Mouse (Mus musculus) small intestine, adult 2 months (tissue): ENCODE measurements around the gene Olfr78.

Source experiments
- CTCF ChIP-seq: fragments of 200-500 bp; IDR thresholded peaks from 2 replicates; pipeline ENCODE4 v1.5.1; 2012; ENCODE audit warnings: low read depth, mild to moderate bottlenecking, control low read depth, inconsistent platforms, low read length, moderate library complexity, mixed read lengths; ENCODE audit not compliant: insufficient replicate concordance, insufficient read length; ENCODE audit errors: extremely low read depth
- POLR2A ChIP-seq: fragments of 200-500 bp; IDR thresholded peaks from 2 replicates; pipeline ENCODE4 v1.6.1; 2012; ENCODE audit warnings: low read depth, mild to moderate bottlenecking, control low read depth, inconsistent platforms, low read length, moderate library complexity

GRCm38 (mm10) chr7:102701915-102702314 is 57.4 kb downstream of the Olfr78 start, which contains the start of gene Olfr558:
- TF ChIP-seq POLR2A (no peak), CTCF (no peak)
